ENCODE assay signal across 9 mouse cellular contexts in the genomic region with DNA sequence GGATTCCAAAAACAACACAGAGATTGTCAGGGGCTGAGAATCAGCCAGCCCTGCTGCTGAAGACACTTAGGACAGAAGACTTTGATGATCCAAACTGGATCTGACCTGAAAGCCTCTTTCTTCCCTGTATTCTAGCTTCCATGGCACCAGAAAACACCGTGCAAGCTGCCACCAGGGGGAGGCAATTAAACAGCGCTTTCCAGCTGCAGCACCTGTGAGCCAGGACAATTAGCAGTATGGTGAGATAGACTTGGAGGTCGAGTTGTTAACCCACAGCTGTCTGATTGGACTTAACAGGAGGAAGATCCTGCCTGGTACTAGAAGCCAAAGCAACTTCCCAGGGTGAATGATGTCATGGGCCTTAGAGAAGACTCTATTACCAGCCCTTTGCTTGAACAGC. TPM values are rescaled to one million over a fixed set of nuclear protein-coding genes. Genes with fewer than 3 reads are reported as not detected.
DNase-seq lines count a peak whose midpoint lies in the region; ATAC-seq and TF ChIP-seq lines count a peak whose summit lies in the region.
"Had no signal": no experiment of that assay in that cellular context is flagged by ENCODE, and none has a peak within 500 bp of the region (broad histone marks: within the 10 kb centered on the region; RNA-seq: fewer than 3 reads in every experiment).

No protein-coding gene starts in this region.

- H3K4me1 ChIP-seq in liver, adult 2 months (ENCODE audit: control insufficient read depth, insufficient read depth, low read length) = peaks cover 38% of the 10 kb centered on the region
- H3K4me1 ChIP-seq in liver, embryonic 12.5 days = peaks cover 18% of the 10 kb centered on the region
- H3K4me1 ChIP-seq in cortical plate, adult 2 months (ENCODE audit: control insufficient read depth, insufficient read depth, low read length) = no peaks in the 10 kb centered on the region

- no peak overlapping the region for H3K9ac ChIP-seq in liver, adult 2 months (ENCODE audit: low read depth, low read length)
- no peak overlapping the region for H3K9ac ChIP-seq in liver, embryonic 12.5 days

- peak; percentile 47 for DNase-seq in CD4-positive, CD25-positive, alpha-beta regulatory T cell, adult 2 months (ENCODE audit: low read depth, low spot score)
- peak; percentile 60 for DNase-seq in liver, adult 2 months (ENCODE audit: extremely low read depth, low read depth, low spot score)
- DNase-seq in lung, adult 18-20 months = peak; percentile 58 to 65
- no peak for DNase-seq in spleen, postnatal 4 days (ENCODE audit: low spot score in 2 of 2)
- DNase-seq in spleen, postnatal 14 days (ENCODE audit: low spot score in 2 of 2) = no peak

- H3K27me3 ChIP-seq in liver, adult 2 months (ENCODE audit: control insufficient read depth, insufficient read depth, low read length) = no peaks in the 10 kb centered on the region
- H3K27me3 ChIP-seq in liver, embryonic 12.5 days (replicated peaks) = peaks cover 45% of the 10 kb centered on the region

- no peak overlapping the region for H3K27ac ChIP-seq in liver, adult 2 months (replicated peaks; ENCODE audit: insufficient read depth, low read depth, low read length)
- H3K27ac ChIP-seq in liver, embryonic 12.5 days = no peak overlapping the region
- H3K27ac ChIP-seq in cortical plate, adult 2 months (ENCODE audit: insufficient read depth, low read length) = no peak overlapping the region

- no peak for TF ChIP-seq POLR2A in liver, adult 2 months (IDR thresholded peaks at IDR 0.05; ENCODE audit: extremely low read depth, insufficient read depth, low read length)
- no peak for TF ChIP-seq POLR2A in cortical plate, adult 2 months (IDR thresholded peaks at IDR 0.05; ENCODE audit: extremely low read depth, insufficient read depth, low read length)

- H3K79me2 ChIP-seq in liver, adult 2 months (ENCODE audit: control insufficient read depth, insufficient read depth, low read length) = peaks cover 24% of the 10 kb centered on the region; the same call in 1 of the 2 replicates

- H3K4me3 ChIP-seq in liver, adult 2 months (ENCODE audit: insufficient read depth, low read depth, low read length) = no peak overlapping the region
- H3K4me3 ChIP-seq in liver, embryonic 12.5 days = no peak overlapping the region
- H3K4me3 ChIP-seq in cortical plate, adult 2 months (ENCODE audit: insufficient read depth, low read length) = no peak overlapping the region
- H3K4me3 ChIP-seq: erythroblast, embryonic 14.5 days had no signal

- peaks cover 6% of the 10 kb centered on the region; the same call in 1 of the 2 replicates for H3K9me3 ChIP-seq in liver, embryonic 12.5 days (replicated peaks)

- ATAC-seq in CD4-positive, CD25-positive, alpha-beta regulatory T cell, adult 4 months = no peak
- ATAC-seq in liver, embryonic 12.5 days = no peak

- no peak overlapping the region for H3K4me2 ChIP-seq in liver, embryonic 12.5 days

- peak; percentile 82 for TF ChIP-seq CTCF in liver, adult 2 months (IDR thresholded peaks at IDR 0.05; ENCODE audit: low read depth, low read length)
- peak; percentile 56 for TF ChIP-seq CTCF in cortical plate, adult 2 months (IDR thresholded peaks at IDR 0.05; ENCODE audit: extremely low read depth, insufficient read depth, low read length)

- WGBS in liver, adult 2 months = 20% methylated on average over 3 of the region's 3 CpGs
- 8% methylated on average over 3 of the region's 3 CpGs for WGBS in liver, embryonic 12.5 days (ENCODE audit: insufficient replicate concordance)

- no peaks in the 10 kb centered on the region for H3K36me3 ChIP-seq in liver, adult 2 months (ENCODE audit: control insufficient read depth, insufficient read depth, low read length)
- H3K36me3 ChIP-seq in liver, embryonic 12.5 days = no peaks in the 10 kb centered on the region

RNA-seq across cellular contexts. Expression of gene Rab20, which starts 9.4 kb away (rescaled TPM):
- 10 to 100 TPM; 12.0 to 12.8 TPM for polyA plus RNA-seq in CD4-positive, CD25-positive, alpha-beta regulatory T cell, adult 4 months (2017; shearing (Covaris generic))
- 15.9 and 19.7 TPM in 2 replicates for total RNA-seq in liver, adult 2 months (2014; rRNA removed)
- polyA plus RNA-seq in liver, adult 2 months (2012; rRNA removed) = 21.2 and 23.0 TPM in 2 replicates
- 3.8 and 3.9 TPM in 2 replicates for polyA plus RNA-seq in liver, embryonic 12.5 days (2016; fragmentation: Nextera tagmentation; extraction: Ambion mirVana)
- polyA plus RNA-seq in cortical plate, adult 2 months (2012; rRNA removed) = 0.98 and 1.2 TPM in 2 replicates

RNA-seq across cellular contexts. Expression of gene Naxd, which starts 28.2 kb away (rescaled TPM):
- polyA plus RNA-seq in CD4-positive, CD25-positive, alpha-beta regulatory T cell, adult 4 months (2017; shearing (Covaris generic)) = 10 to 100 TPM; 56.4 to 77.8 TPM
- total RNA-seq in liver, adult 2 months (2014; rRNA removed) = 84.7 and 94.8 TPM in 2 replicates
- polyA plus RNA-seq in liver, adult 2 months (2012; rRNA removed) = 110 and 112 TPM in 2 replicates
- polyA plus RNA-seq in liver, embryonic 12.5 days (2016; fragmentation: Nextera tagmentation; extraction: Ambion mirVana) = 44.6 and 52.1 TPM in 2 replicates
- polyA plus RNA-seq in cortical plate, adult 2 months (2012; rRNA removed) = 96.5 and 98.5 TPM in 2 replicates

Comparison
In these comparisons a context has a peak if more than half of its experiments do, and no peak if none do; other contexts are left out.
1. DNase-seq: peak in CD4-positive, CD25-positive, alpha-beta regulatory T cell, adult 2 months (single experiment), liver, adult 2 months (single experiment) and lung, adult 18-20 months (2 of 2); none in spleen, postnatal 4 days (0 of 2) and spleen, postnatal 14 days (0 of 2).